Mouse (Mus musculus) neural tube, embryonic 11.5 days (tissue): ENCODE measurements around the gene Qpct. TPM values are rescaled to one million over a fixed set of nuclear protein-coding genes. Genes with fewer than 3 reads are reported as not detected.

Source experiments
- ATAC-seq: fragments of 200-750 bp; cut with Nextera tagmentation; 2 replicates; pipeline ENCODE4 v1.8.0; 2017; ENCODE audit warnings: moderate number of reproducible peaks, mild to moderate bottlenecking, moderate TSS enrichment, moderate library complexity; ENCODE audit not compliant: insufficient read depth, low FRiP score, low TSS enrichment
- DNase-seq: peaks from one replicate; pipeline ENCODE4 v3.0.0-alpha.2; 2015; ENCODE audit warnings: low spot score
- H3K27ac ChIP-seq: fragments of 300-500 bp; sonication (generic); 2 replicates; pipeline ENCODE4 v1.5.1; 2014; ENCODE audit warnings: low read depth, mild to moderate bottlenecking, low read length
- H3K27me3 ChIP-seq: fragments of 300-500 bp; sonication (generic); 2 replicates; pipeline ENCODE4 v1.6.1; 2014; ENCODE audit warnings: mild to moderate bottlenecking, low read length, mixed read lengths; ENCODE audit not compliant: control insufficient read depth, insufficient read depth
- H3K36me3 ChIP-seq: fragments of 300-500 bp; sonication (generic); 2 replicates; pipeline ENCODE4 v1.6.1; 2014; ENCODE audit warnings: mild to moderate bottlenecking, low read length, moderate library complexity, mixed read lengths; ENCODE audit not compliant: control insufficient read depth, insufficient read depth
- H3K4me1 ChIP-seq: fragments of 300-500 bp; sonication (generic); 2 replicates; pipeline ENCODE4 v1.6.1; 2014; ENCODE audit warnings: low read length, mixed read lengths; ENCODE audit not compliant: control insufficient read depth, insufficient read depth
- H3K4me2 ChIP-seq: fragments of 300-500 bp; sonication (generic); 2 replicates; pipeline ENCODE4 v1.6.1; 2014; ENCODE audit warnings: low read depth, mild to moderate bottlenecking, moderate library complexity
- H3K4me3 ChIP-seq: fragments of 300-500 bp; sonication (generic); 2 replicates; pipeline ENCODE4 v1.5.1; 2014; ENCODE audit warnings: low read depth, low read length
- H3K9ac ChIP-seq: fragments of 300-500 bp; sonication (generic); 2 replicates; pipeline ENCODE4 v1.6.1; 2014; ENCODE audit warnings: mild to moderate bottlenecking, low read length
- H3K9me3 ChIP-seq: fragments of 300-500 bp; sonication (generic); 2 replicates; pipeline ENCODE4 v1.6.1; 2016; ENCODE audit warnings: low read length; ENCODE audit not compliant: control insufficient read depth
- WGBS: fragments of 180-500 bp; shearing (Covaris S2); extraction: QIAGEN DNeasy Blood & Tissue Kit; methylation state at CpG from one replicate; pipeline ENCODE4 v1.1.7; 2014; 5-methylcytosine and 5-hydroxymethylcytosine counted together
- polyA plus RNA-seq: library from polyadenylated mRNA; unstranded; fragments of >200 nt; fragmentation: Nextera tagmentation; extraction: Ambion mirVana; gene quantifications from 2 replicates; pipeline ENCODE4 v1.2.1, GENCODE M21; 2014

Gene Qpct
- polyA plus RNA-seq, 1 experiment from 2014 or later = 6.4 TPM

DNA sequence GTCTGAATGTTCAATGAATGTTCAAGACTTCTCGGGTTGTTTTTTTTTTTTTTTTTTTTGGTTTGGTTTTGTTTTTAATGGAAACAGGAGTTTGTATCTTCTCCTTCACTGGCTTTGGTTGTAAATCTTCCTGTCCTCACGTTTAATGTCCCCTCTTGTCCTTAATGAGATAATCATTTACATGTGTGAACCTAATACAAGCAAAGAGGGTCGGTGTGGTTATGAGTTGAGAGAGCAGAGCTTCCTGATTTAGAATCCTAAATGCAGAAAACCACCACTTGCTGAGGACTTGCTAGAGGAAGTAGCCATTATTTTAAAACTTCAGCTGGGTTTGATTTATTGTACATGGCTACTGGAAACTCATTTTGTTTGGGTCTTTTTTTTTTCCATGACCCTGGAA lies 29.0 kb upstream of the Qpct start:
- 34% methylated on average over 3 of the region's 3 CpGs for WGBS
- no peak overlapping the region for H3K9ac ChIP-seq
- H3K4me1 ChIP-seq = peaks cover 12% of the 10 kb centered on the region; the same call in 1 of the 2 replicates
- no peaks in the 10 kb centered on the region for H3K27me3 ChIP-seq
- no peak for ATAC-seq
- H3K36me3 ChIP-seq = no peaks in the 10 kb centered on the region
- no peak for DNase-seq
- H3K4me2 ChIP-seq = no peak overlapping the region
- H3K4me3 ChIP-seq = no peak overlapping the region
- H3K27ac ChIP-seq = no peak overlapping the region
- H3K9me3 ChIP-seq = no peaks in the 10 kb centered on the region

DNA sequence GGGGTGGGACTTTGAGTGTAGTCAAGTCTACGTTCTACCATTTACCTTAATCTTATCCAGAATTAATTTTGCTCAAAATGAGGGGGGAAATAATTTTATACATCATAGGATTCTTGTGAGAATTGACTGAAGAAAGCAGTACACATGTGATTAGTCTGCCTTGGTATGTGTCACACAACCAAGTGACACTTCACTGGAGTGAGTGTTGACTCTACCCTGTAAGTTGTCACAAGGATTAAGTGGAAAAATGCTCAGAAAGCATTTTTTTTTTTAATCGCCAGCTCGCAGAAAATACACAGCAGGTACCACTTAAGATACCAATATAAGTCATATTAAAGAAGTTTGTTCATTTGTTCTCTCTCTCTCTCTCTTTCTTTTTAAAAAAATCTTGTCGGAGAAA lies 27.2 kb upstream of the Qpct start:
- H3K4me3 ChIP-seq = no peak overlapping the region
- no peak overlapping the region for H3K4me2 ChIP-seq
- H3K36me3 ChIP-seq = no peaks in the 10 kb centered on the region
- no peaks in the 10 kb centered on the region for H3K4me1 ChIP-seq
- no peak overlapping the region for H3K27ac ChIP-seq
- H3K9ac ChIP-seq = no peak overlapping the region
- ATAC-seq (no peak), DNase-seq (no peak)
- 79% methylated on average over 4 of the region's 4 CpGs for WGBS
- no peaks in the 10 kb centered on the region for H3K27me3 ChIP-seq
- H3K9me3 ChIP-seq = no peaks in the 10 kb centered on the region

DNA sequence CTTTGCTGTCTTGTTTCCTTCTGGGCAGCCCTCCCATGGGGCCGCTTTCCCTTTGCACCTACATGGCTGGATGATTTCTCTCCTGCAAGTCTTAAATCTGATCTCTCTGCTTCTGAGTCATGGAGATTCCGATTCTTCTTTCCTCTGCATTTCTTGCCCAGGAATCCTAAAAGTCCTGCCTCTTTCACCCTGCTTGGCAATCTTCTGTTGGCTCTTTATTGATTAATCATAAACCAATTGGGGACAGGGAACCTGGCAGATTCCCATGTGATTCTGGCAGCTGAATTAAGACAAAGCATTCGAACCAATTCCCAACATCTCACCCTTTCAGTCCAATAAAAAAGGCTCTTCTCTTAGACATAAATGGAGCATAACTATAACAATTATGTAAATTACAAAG lies 22.5 kb upstream of the Qpct start:
- Histone ChIP-seq H3K27me3 (no peaks in the 10 kb centered on the region), H3K27ac (no peak overlapping the region), H3K9me3 (no peaks in the 10 kb centered on the region), H3K4me1 (no peaks in the 10 kb centered on the region), H3K4me2 (no peak overlapping the region), H3K4me3 (no peak overlapping the region), H3K36me3 (no peaks in the 10 kb centered on the region), H3K9ac (no peak overlapping the region)
- DNase-seq (no peak), ATAC-seq (no peak)
- WGBS = 81% methylated on average over 3 of the region's 3 CpGs

DNA sequence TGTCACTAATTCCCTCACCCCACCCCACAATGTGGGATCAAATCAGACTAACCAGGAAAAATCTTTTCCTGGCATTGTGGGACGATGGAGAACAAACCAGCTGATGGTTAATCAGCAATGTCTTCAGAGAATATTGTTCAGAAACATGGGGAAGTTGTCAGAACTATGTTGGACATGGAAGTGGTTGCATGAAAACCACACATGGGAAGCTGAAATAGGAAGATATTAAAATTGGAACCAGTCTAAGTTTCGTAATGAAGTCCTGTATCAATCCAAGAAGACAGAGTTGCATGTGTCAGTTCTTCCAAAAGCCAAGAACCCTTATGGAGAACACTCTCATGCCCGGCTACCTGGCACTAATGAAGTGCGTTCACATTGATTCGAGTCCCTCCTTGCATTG lies 20.1 kb upstream of the Qpct start:
- Histone ChIP-seq H3K27me3 (no peaks in the 10 kb centered on the region), H3K9me3 (no peaks in the 10 kb centered on the region), H3K4me1 (no peaks in the 10 kb centered on the region), H3K27ac (no peak overlapping the region), H3K4me3 (no peak overlapping the region), H3K36me3 (no peaks in the 10 kb centered on the region), H3K4me2 (no peak overlapping the region), H3K9ac (no peak overlapping the region)
- WGBS = 91% methylated on average over 5 of the region's 5 CpGs
- ATAC-seq (no peak), DNase-seq (no peak)

DNA sequence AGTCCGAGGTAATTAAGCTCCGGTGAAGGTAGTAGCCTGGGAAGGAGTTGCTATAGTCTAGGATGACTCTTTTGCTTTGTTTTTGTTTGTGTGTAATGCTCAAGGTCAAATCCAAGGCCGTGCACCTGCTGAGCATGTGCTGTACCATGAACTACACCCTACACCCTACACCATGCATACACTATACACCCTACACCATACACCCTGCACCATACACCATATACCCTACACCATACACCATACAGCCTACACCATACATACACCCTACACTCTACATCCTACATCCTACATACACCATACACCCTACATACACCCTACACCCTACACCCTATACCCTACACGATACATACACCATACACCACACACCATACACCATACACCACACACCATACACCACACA lies 18.9 kb upstream of the Qpct start:
- no peaks in the 10 kb centered on the region for H3K9me3 ChIP-seq
- no peak for DNase-seq
- H3K4me2 ChIP-seq = no peak overlapping the region
- H3K27me3 ChIP-seq = no peaks in the 10 kb centered on the region
- no peaks in the 10 kb centered on the region for H3K36me3 ChIP-seq
- no peak overlapping the region for H3K4me3 ChIP-seq
- 82% methylated on average over 4 of the region's 4 CpGs for WGBS
- no peak for ATAC-seq
- H3K4me1 ChIP-seq = no peaks in the 10 kb centered on the region
- H3K27ac ChIP-seq = no peak overlapping the region
- H3K9ac ChIP-seq = no peak overlapping the region

DNA sequence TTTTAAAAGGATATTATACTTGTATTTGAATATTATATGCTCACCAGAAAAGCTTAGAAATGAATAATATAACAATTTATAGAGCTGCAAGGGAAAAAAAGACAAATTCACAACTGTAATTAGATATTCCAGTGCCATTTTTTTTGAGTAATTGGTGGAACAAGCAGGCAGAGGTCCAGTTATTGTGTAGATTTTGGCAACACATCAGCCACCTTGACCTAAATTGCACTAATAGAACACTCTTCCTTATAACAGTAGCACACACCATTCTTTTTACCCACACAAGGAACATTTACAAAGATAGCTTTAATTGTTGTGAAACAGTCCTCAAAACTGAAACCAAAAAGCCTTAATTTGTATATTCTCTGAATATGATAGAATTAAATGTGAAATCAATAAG lies 12.0 kb upstream of the Qpct start:
- Histone ChIP-seq H3K4me1 (no peaks in the 10 kb centered on the region), H3K4me2 (no peak overlapping the region), H3K27me3 (no peaks in the 10 kb centered on the region), H3K4me3 (no peak overlapping the region), H3K36me3 (no peaks in the 10 kb centered on the region), H3K9me3 (no peaks in the 10 kb centered on the region), H3K9ac (no peak overlapping the region), H3K27ac (no peak overlapping the region)
- ATAC-seq (no peak), DNase-seq (no peak)

DNA sequence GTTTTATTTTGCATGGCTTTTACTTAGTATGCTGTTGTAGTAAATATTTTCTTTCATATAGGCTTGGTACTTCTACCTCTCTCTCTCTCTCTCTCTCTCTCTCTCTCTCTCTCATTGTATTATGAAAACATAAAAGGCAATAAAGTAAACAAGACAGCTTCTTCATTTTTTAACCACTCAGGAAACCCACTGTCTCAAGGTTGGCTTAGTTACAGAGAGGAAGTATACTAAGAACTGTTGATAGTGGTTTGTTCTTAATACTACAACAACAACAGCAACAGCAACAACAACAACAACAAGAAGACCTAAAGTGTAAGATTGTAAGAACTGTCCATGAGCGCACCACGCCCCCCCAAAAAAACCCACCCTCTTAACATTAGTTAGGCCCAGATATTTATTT lies 8.0 kb upstream of the Qpct start:
- H3K9me3 ChIP-seq = no peaks in the 10 kb centered on the region

DNA sequence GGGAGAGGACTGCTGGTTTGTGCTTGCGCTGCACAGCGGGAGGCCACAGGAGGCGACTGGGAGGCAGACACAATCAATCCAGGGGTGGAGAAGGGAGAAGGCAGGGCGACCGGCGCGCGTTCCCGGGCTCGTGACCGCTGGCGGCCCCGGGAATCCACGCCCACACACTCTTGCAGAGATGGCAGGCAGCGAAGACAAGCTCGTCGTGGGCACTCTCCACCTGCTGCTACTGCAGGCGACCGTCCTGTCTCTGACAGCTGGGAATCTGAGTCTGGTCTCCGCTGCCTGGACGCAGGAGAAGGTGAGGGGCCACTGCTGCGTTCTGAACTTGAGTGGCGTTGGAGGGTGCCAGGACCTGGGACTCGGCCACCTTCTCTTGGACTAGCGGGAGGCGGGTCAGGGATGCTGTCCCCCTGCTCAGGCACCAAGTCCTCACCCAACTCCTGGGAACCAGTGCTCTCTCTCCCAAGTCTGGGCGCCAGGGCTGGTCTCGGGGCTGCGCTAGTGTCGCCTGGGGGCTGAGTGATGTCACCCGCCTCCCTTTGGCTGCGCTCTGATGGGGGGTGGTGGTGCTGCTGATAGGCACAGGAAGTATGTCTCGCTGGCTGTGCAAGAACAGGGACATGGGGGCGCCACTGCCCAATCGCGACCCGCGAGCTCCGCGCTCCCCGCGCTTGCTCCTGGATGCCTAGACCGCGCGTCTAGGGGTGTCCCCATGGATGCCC lies 544 bp downstream of the Qpct start:
- H3K27me3 ChIP-seq = 0 out of 2 replicates have a peak, but pooled peaks cover 9% of the 10 kb centered on the region
- peak overlapping the region; percentile 98 for H3K4me2 ChIP-seq
- no peaks in the 10 kb centered on the region for H3K36me3 ChIP-seq
- H3K9ac ChIP-seq = peak overlapping the region; percentile 55
- WGBS = under 1% methylated on average over 45 of the region's 45 CpGs
- DNase-seq (peak; percentile 75), ATAC-seq (peak; percentile 87)
- no peak overlapping the region for H3K27ac ChIP-seq
- peak overlapping the region; percentile 56 for H3K4me3 ChIP-seq
- no peaks in the 10 kb centered on the region for H3K9me3 ChIP-seq
- H3K4me1 ChIP-seq = no peaks in the 10 kb centered on the region

More for the DNA sequence above, 8.0 kb upstream of the Qpct start:
- 94% methylated on average over 2 of the region's 2 CpGs for WGBS
- H3K9ac ChIP-seq = no peak overlapping the region
- no peak overlapping the region for H3K4me3 ChIP-seq
- H3K27me3 ChIP-seq = no peaks in the 10 kb centered on the region
- no peak overlapping the region for H3K4me2 ChIP-seq
- DNase-seq = no peak
- H3K4me1 ChIP-seq = no peaks in the 10 kb centered on the region
- ATAC-seq = no peak
- no peak overlapping the region for H3K27ac ChIP-seq
- no peaks in the 10 kb centered on the region for H3K36me3 ChIP-seq

DNA sequence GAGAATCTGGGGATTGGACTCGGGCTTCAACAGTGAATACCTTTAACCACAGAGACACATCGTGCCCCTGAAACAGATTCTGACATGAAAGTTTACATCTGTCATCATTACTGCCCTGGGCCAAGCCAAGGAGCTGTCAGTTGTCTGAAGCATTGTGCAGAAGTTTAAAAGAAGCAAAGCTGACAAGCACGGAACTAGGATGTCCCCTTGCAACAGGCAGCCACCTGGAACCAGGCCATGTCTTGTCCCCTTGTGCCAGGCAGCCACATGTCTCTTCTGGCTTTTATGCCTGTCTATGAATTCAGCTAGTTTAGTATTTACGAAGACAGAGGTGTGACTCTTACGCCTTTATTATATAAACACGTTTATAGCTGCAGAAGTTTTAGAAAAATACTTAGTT lies 6.6 kb downstream of the Qpct start:
- Histone ChIP-seq H3K4me1 (no peaks in the 10 kb centered on the region), H3K27me3 (0 out of 2 replicates have a peak, but pooled peaks cover 5% of the 10 kb centered on the region), H3K36me3 (no peaks in the 10 kb centered on the region), H3K27ac (no peak overlapping the region), H3K4me2 (no peak overlapping the region), H3K4me3 (no peak overlapping the region), H3K9ac (no peak overlapping the region), H3K9me3 (no peaks in the 10 kb centered on the region)
- WGBS = 80% methylated on average over 6 of the region's 6 CpGs
- ATAC-seq (no peak), DNase-seq (no peak)
